Mouse (Mus musculus) thymus, adult 2 months (tissue): ENCODE measurements around the gene Rbm4b.

Experiments used
- CTCF ChIP-seq: fragments of 200-500 bp; IDR thresholded peaks from 2 replicates; pipeline ENCODE4 v1.5.1; 2012; ENCODE audit warnings: mild to moderate bottlenecking, control low read depth, low read length, moderate library complexity, borderline replicate concordance; ENCODE audit not compliant: control insufficient read depth, poor library complexity, insufficient read depth; ENCODE audit errors: extremely low read depth
- POLR2A ChIP-seq: fragments of 200-500 bp; IDR thresholded peaks from 2 replicates; pipeline ENCODE4 v1.6.1; 2012; ENCODE audit warnings: mild to moderate bottlenecking, low read length, control low read depth, moderate library complexity; ENCODE audit not compliant: control insufficient read depth, poor library complexity, insufficient read depth; ENCODE audit errors: extremely low read depth

DNA sequence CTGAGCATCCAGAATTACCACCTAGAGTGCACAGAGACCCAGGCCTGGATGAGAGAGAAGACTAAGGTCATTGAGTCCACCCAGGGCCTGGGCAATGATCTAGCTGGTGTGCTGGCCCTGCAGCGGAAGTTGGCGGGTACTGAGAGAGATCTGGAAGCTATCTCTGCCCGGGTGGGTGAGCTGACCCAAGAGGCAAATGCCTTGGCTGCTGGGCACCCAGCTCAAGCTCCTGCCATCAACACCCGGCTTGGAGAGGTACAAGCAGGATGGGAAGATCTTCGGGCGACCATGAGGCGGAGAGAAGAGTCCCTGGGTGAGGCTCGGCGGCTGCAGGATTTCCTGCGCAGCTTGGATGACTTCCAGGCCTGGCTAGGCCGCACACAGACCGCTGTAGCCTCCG lies 18.4 kb upstream of the Rbm4b start:
- TF ChIP-seq CTCF (no peak), POLR2A (no peak)
